Mouse (Mus musculus) thymus, postnatal 25 days (tissue): ENCODE measurements around the gene Mlst8.
A peak's percentile ranks its signal among the peaks of the same experiment; 100 is the strongest.

ENCODE experiments used
- DNase-seq: peaks from one replicate; pipeline ENCODE4 v3.0.0; 2022

Gene Mlst8

GRCm38 (mm10) chr17:24488662-24489264 lies 9.9 kb upstream of the Mlst8 start:
- no peak for DNase-seq

DNA sequence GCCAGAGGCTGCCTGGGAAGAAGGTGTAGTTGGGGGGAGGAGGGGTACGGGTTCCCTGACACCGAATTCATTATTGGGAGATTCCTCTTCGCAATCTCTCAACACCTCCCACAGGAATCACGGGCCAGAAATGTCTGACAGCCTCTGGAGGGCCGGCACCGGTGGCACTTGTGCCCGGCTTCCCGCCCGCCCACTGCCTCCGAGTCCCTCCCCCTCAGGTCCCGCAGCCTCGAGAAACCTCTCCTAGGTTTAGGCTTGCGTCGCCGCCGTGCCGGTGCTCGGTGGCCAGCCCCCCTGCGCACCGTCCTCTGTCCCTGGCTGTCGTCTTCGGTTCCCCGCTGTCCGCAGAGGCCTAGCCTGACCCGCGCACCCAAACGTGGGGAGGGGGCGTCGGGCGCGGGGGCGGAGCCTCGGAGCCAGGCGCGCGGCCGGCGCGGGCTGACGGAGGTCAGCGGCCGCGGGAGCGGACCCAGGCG lies 9.3 kb upstream of the Mlst8 start, which contains the start of gene Caskin1:
TSS of gene Caskin1 (plus strand) at position 416 of the 476 bp plus-strand sequence.
- no peak for DNase-seq

- peak; percentile 32 for DNase-seq
Observed at GRCm38 (mm10) chr17:24485090-24485860, 6.4 kb upstream of the Mlst8 start.

DNA sequence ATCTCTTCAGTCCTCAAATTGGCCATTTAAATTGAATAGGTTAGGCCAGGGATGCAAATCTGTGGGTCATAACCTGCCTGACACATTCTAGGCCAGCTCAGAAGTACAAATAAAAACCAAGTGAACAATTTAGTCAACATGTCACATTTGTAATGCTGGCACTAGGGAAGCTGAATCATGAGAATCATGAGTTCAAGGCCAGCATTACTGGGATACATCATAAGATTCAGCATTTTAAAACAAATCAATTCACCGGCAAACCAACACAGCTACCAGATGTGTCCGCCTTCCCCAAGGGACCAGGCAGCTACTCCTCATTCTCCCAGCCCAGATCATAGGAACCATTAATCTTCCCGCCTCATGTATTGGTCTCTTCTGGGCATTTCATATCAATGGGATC lies 4.6 kb upstream of the Mlst8 start:
- DNase-seq, result no peak

GRCm38 (mm10) chr17:24481027-24481815 lies 2.3 kb upstream of the Mlst8 start:
- DNase-seq, result no peak

DNA sequence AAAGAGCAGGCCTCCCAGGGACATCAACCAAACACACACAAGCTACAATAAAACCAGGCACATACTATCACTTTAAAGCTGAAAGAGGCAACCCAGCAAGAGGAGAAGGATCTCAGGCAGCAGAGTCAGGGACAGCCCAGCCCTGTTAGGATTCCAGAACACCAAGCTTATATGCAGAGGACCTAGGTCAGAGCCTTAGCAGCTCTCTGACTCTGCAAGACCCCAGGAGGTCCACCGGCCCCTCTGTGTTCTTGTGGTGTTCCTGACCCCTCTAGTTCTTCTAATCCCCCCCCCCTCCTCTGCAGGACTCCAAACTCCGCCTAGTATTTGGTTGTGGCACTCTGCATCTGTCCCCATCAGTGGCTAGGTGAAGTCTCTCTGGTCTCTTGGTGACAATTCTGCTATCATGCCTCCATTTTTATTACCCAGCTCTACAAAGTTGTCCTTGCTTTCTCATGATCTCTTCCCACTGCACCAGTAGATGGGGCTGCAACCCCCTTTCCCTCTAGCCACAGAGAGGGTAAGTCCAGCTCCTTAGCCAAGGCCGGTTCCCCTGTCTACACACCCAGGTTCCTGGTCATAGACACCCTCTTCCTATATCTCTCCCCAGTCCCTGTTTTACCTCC lies 1.4 kb upstream of the Mlst8 start:
- no peak for DNase-seq

GRCm38 (mm10) chr17:24479431-24479830 lies 553 bp upstream of the Mlst8 start:
- DNase-seq, result no peak

DNA sequence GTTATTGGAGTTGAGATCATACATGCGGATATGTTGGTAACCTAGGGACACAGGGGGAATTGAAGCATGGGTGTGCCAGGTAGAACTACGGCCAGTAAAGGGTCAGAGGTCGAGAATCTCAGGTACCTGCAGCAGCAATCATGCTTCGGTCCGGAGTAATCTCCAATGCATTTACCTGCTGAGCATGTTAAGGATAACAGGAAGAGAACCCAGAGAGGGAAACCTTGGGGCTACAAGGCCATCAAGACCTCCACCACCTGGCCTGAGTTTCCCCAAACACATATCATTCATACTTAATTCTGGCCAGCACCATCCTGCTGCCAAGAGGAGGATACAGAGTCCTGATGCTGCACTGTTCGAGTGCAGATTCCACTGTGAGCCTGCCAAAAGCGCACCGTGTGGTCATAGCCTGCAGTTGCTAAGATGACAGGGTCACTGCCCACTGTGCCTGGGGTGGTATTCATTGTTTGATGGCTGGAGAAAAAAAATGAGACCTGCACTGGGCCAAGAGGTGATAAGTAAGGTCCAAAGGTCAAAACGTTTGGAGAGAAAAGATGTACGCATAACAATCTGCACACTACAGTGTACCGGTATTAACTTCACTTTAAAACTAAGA lies 785 bp downstream of the Mlst8 start:
- DNase-seq, result no peak

- no peak for DNase-seq
Observed at GRCm38 (mm10) chr17:24477053-24477984, 1.6 kb downstream of the Mlst8 start.

GRCm38 (mm10) chr17:24476022-24476776 lies 2.7 kb downstream of the Mlst8 start:
- no peak for DNase-seq

DNA sequence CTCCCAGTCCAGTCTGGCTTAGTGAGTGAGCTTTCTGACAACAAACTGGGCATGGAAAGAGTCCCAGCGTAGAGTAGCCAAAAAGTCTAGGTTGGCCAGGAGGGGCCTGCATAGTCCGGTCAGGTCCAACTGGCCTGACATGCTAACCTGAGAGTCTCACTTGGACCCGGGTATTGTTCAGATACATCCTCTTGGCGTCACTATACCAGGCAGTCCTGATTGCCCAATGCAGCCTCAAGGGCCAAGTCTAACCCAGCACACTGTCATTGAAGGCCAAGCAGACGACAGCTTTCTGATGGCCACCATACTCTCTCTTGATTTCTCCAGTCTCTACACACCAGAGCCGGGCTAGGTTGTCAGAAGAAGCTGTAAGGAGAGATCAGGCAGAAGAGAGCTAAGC lies 3.3 kb downstream of the Mlst8 start:
- DNase-seq, result no peak

GRCm38 (mm10) chr17:24474557-24474956 lies 4.3 kb downstream of the Mlst8 start:
- DNase-seq, result no peak

DNA sequence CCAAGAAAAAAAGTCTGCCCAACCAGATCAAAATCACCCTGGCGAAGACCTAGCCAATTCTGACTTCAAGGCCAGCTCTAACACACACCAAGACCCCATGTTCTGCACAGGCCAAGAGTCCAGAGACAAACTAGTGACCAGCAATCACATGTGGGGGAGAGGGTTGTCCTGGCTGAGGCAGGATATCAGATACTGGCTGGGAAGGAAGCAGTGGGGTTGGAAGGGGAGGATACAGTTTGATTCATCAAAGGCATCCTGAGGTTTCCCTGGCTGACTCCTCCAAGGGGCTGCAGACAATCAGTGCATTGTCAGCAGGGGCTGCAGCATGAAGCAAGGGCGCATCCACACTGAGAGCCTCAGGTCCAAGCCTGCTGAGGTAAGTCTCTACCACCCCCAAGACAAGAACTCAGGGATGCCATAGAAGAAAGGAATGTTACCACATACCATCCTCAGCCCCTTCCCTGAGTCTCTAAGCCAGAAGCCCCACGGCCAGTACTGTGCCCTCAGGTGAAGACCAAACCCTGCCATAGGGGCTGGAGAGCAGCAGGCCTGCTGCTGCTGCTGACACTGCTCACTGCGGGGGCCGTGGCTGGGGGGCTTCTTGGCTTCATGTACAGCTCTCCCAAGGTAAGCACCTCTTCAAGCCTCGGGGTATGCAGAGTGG lies 5.1 kb downstream of the Mlst8 start, which contains the start of gene Bricd5:
TSS of gene Bricd5 (plus strand) at position 273 of the 664 bp plus-strand sequence.
- no peak for DNase-seq

GRCm38 (mm10) chr17:24472512-24472911 lies 6.4 kb downstream of the Mlst8 start:
- DNase-seq, result no peak

DNA sequence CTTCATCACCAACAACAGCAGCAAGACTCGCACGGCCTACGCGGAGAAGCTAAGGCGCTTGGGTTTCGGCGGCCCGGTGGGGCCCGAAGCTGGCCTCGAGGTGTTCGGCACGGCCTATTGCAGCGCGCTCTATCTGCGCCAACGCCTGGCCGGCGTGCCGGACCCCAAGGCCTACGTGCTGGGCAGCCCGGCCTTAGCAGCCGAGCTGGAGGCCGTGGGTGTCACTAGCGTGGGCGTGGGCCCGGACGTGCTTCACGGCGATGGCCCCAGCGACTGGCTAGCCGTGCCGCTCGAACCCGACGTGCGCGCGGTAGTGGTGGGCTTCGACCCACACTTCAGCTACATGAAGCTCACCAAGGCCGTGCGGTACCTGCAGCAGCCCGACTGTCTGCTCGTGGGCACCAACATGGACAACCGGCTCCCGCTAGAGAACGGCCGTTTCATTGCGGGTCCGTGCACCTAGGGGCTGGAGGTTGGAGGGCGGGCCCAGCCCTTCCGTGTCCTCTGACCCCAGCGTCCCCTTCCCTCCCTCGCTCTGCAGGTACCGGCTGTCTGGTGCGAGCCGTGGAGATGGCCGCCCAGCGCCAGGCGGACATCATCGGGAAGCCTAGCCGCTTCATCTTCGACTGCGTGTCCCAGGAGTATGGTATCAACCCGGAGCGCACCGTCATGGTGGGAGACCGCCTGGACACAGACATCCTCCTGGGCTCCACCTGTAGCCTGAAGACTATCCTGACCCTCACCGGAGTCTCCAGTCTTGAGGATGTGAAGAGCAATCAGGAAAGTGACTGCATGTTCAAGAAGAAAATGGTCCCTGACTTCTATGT lies 8.0 kb downstream of the Mlst8 start:
- DNase-seq, result no peak

DNA sequence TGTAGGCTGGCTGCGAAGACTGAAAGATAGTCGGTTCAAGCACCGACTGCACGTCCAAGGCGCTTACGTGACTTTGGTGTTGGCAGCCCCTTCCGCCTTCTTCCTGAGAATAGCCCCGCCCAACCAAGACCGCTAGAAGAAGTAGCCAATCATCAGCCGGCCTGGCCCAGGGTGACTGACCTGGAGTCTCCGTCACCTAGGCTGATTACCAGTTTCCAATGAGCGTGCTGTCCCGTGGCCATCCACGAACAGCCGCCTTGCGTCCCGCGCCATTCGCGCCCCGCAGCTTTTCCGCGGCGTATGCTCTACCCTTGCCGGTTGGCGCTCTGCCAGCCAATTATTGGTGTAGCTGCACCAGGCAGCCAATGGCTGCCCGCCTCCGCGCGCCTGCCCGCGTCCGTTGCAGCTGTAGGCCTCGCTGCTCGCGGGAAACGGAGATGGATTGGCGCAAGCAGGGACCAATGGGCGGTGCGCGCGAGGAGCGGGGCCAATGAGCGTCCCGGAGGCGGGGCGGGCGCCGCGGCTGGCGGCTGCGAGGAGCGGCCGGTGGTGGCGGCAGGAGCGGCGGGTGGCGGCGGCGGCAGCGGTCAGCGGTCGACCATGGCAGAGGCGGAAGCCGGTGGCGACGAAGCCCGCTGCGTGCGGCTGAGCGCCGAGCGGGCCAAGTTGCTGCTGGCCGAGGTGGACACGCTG lies 8.8 kb downstream of the Mlst8 start, which contains the start of the genes E4f1 and Pgp:
TSS of gene E4f1 (minus strand) at position 404 of the 693 bp plus-strand sequence.
TSS of gene Pgp (plus strand) at position 483 of the 693 bp plus-strand sequence.
- DNase-seq, result peak; percentile 97

- no peak for DNase-seq
Observed at GRCm38 (mm10) chr17:24469336-24469909, 9.5 kb downstream of the Mlst8 start.
